Mouse (Mus musculus): ENCODE measurements around the gene Tanc1.
"Not testable (repeated sequence)": the region's sequence is repeated elsewhere in the genome, so short reads cannot be mapped to it uniquely, and the experiment has no call there.

Gene Tanc1

GRCm38 (mm10) chr2:59820088-59820487 lies 208.2 kb downstream of the Tanc1 start:
- no peak for DNase-seq (ENCODE audit: low read depth in 2 of 2, low spot score in 2 of 2)

GRCm38 (mm10) chr2:59821044-59821443 lies 209.2 kb downstream of the Tanc1 start:
- no peak for DNase-seq (ENCODE audit: low read depth in 2 of 2, low spot score in 2 of 2)

GRCm38 (mm10) chr2:59824289-59824688 lies 212.4 kb downstream of the Tanc1 start:
- DNase-seq (ENCODE audit: low read depth in 2 of 2, low spot score in 2 of 2): no peak

GRCm38 (mm10) chr2:59825380-59825779 lies 213.5 kb downstream of the Tanc1 start:
- no peak for DNase-seq (ENCODE audit: low read depth in 2 of 2, low spot score in 2 of 2)

- no peak for DNase-seq (ENCODE audit: low read depth in 2 of 2, low spot score in 2 of 2)
Observed at GRCm38 (mm10) chr2:59828103-59828655, 216.3 kb downstream of the Tanc1 start.

GRCm38 (mm10) chr2:59828777-59829508 lies 217.1 kb downstream of the Tanc1 start:
- no peak for DNase-seq (ENCODE audit: low read depth in 2 of 2, low spot score in 2 of 2)

GRCm38 (mm10) chr2:59829718-59830117 lies 217.9 kb downstream of the Tanc1 start:
- DNase-seq (ENCODE audit: low read depth in 2 of 2, low spot score in 2 of 2): no peak

- no peak for DNase-seq (ENCODE audit: low read depth in 2 of 2, low spot score in 2 of 2)
Observed at GRCm38 (mm10) chr2:59830151-59830550, 218.3 kb downstream of the Tanc1 start.

GRCm38 (mm10) chr2:59830940-59831339 lies 219.1 kb downstream of the Tanc1 start:
- DNase-seq (ENCODE audit: low read depth in 2 of 2, low spot score in 2 of 2): no peak

GRCm38 (mm10) chr2:59831831-59832230 lies 220.0 kb downstream of the Tanc1 start:
- no peak for DNase-seq (ENCODE audit: low read depth in 2 of 2, low spot score in 2 of 2)

- no peak for DNase-seq (ENCODE audit: low read depth in 2 of 2, low spot score in 2 of 2)
Observed at GRCm38 (mm10) chr2:59838825-59839224, 227.0 kb downstream of the Tanc1 start.

- DNase-seq (ENCODE audit: low read depth in 2 of 2, low spot score in 2 of 2): no peak
Observed at GRCm38 (mm10) chr2:59839755-59840154, 227.9 kb downstream of the Tanc1 start.

GRCm38 (mm10) chr2:59840191-59840590 lies 228.3 kb downstream of the Tanc1 start:
- no peak for DNase-seq (ENCODE audit: low read depth in 2 of 2, low spot score in 2 of 2)

GRCm38 (mm10) chr2:59841189-59841939 lies 229.5 kb downstream of the Tanc1 start:
- no peak for DNase-seq (ENCODE audit: low read depth in 2 of 2, low spot score in 2 of 2)

GRCm38 (mm10) chr2:59841944-59842343 lies 230.1 kb downstream of the Tanc1 start:
- no peak for DNase-seq (ENCODE audit: low read depth in 2 of 2, low spot score in 2 of 2)

- DNase-seq (ENCODE audit: low read depth in 2 of 2, low spot score in 2 of 2): no peak
Observed at GRCm38 (mm10) chr2:59842556-59843008, 230.7 kb downstream of the Tanc1 start.

- no peak for DNase-seq (ENCODE audit: low read depth in 2 of 2, low spot score in 2 of 2)
Observed at GRCm38 (mm10) chr2:59843156-59843555, 231.3 kb downstream of the Tanc1 start.

GRCm38 (mm10) chr2:59843848-59844247 lies 232.0 kb downstream of the Tanc1 start:
- DNase-seq (ENCODE audit: low read depth in 2 of 2, low spot score in 2 of 2): no peak

GRCm38 (mm10) chr2:59851885-59852284 lies 240.0 kb downstream of the Tanc1 start:
- not testable (repeated sequence) for DNase-seq (ENCODE audit: low read depth in 2 of 2, low spot score in 2 of 2)

GRCm38 (mm10) chr2:59852916-59853315 lies 241.1 kb downstream of the Tanc1 start:
- DNase-seq (ENCODE audit: low read depth in 2 of 2, low spot score in 2 of 2): no peak

- DNase-seq (ENCODE audit: low read depth in 2 of 2, low spot score in 2 of 2): no peak
Observed at GRCm38 (mm10) chr2:59853543-59853942, 241.7 kb downstream of the Tanc1 start.

GRCm38 (mm10) chr2:59854363-59854762 lies 242.5 kb downstream of the Tanc1 start:
- DNase-seq (ENCODE audit: low read depth in 2 of 2, low spot score in 2 of 2): no peak

Data from CD8-positive naive resting alpha-beta T cell, adult 2 months (primary cell).